Mouse (Mus musculus): ENCODE data around the gene F3. TPM values are rescaled to one million over a fixed set of nuclear protein-coding genes. Genes with fewer than 3 reads are reported as not detected.
A peak's percentile ranks its signal among the peaks of the same experiment; 100 is the strongest.
"Not testable (repeated sequence)": the region's sequence is repeated elsewhere in the genome, so short reads cannot be mapped to it uniquely, and the experiment has no call there.

Gene F3
- polyA plus RNA-seq, 1 experiment from 2014 or later = 7.3 TPM

DNA sequence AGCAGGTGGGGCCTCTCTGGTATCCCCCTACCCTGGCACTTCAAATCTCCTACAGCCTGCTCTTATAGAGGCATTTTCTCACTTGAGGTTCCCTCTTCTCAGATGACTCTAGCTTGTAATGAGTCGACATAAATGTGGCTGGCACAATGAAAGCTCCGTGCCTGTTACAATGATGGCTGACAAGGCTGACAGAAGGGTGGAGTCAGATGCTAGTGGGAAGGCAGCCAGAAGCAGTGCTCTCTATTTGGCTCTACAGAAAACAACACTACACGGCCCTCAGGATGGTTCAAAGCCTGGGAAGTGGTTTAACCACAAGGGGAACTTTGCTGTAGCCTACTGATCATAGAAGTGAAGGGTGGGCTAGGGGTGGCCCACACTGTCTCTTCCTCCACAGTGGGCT is 31.8 kb downstream of the F3 start:
- 22% methylated on average over 3 of the region's 3 CpGs for WGBS
- H3K36me3 ChIP-seq (replicated peaks) = peaks cover 6% of the 10 kb centered on the region
- peak overlapping the region; percentile 65 for H3K27ac ChIP-seq
- H3K9me3 ChIP-seq = no peaks in the 10 kb centered on the region
- no peaks in the 10 kb centered on the region for H3K27me3 ChIP-seq
- peaks cover 10% of the 10 kb centered on the region for H3K4me1 ChIP-seq
- no peak overlapping the region for H3K4me3 ChIP-seq (replicated peaks)
- no peak overlapping the region for H3K9ac ChIP-seq
- peak; percentile 39; the same call in 1 of the 2 replicates for ATAC-seq (ENCODE audit: low FRiP score)
- no peak overlapping the region for H3K4me2 ChIP-seq

DNA sequence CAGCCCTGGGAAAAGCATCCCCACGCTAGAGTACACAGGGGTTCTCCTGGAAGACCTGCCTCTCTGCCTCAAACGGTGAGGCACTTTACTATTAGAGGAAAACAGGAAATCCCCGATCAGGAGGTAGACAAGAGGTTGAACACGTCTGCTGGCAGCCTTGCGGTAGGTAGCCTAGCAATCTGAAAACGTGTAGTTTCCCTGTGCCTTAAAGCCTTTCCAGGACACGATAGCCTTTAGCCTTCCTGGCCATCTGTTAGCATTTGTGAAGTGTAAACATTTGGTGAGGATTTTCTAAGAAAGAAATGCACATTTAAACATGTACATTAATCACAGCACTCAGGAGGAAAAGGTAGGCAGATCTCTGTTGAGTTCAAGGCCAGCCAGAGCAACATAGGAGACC is 35.0 kb downstream of the F3 start:
- no peak for ATAC-seq (ENCODE audit: low FRiP score)
- Histone ChIP-seq H3K36me3 (replicated peaks) (peaks cover 6% of the 10 kb centered on the region), H3K9ac (no peak overlapping the region), H3K4me1 (peaks cover 10% of the 10 kb centered on the region), H3K9me3 (no peaks in the 10 kb centered on the region), H3K27me3 (no peaks in the 10 kb centered on the region), H3K4me3 (replicated peaks) (no peak overlapping the region), H3K27ac (no peak overlapping the region), H3K4me2 (no peak overlapping the region)
- WGBS = 82% methylated on average over 7 of the region's 7 CpGs

DNA sequence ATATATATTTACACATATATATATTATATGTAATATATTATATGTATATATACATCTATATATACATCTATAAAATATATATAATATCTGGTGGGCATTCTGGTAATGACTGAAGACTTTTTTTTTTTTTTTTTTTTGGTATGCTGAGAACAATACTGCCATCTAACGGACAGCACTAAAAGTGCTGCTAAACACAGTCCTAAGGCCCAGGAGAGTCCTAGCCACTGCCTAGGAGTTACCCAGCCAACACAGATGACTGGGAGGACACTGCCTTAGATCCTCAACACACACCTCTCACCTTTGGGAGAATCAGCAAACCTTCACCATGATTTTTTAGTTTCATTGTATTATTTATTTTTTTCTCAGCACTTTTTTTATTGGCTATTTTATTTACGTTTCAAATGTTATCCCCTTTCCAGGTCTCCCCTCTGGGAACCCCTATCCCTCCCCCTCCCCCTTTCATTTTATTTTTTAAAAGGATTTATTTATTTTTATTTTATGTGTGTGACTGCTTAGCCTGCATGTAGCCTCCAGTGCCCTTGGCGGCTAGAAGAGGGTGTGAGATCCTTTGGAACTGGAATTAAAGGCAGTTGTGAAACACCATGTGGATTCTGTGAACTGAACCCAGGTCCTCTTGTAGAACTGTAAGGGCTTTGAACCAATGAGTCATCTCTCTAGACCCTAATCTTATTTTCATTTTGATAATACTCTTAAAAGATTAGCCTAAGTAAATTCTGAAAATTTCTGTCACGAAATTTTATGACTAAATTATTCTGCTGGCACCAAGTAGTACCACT is 38.9 kb downstream of the F3 start:
- no peaks in the 10 kb centered on the region for H3K27me3 ChIP-seq
- H3K4me2 ChIP-seq = no peak overlapping the region
- no peak overlapping the region for H3K27ac ChIP-seq
- ATAC-seq (ENCODE audit: low FRiP score) = peak; percentile 79; the same call in 1 of the 2 replicates
- peaks cover 34% of the 10 kb centered on the region for H3K36me3 ChIP-seq (replicated peaks)
- no peaks in the 10 kb centered on the region for H3K4me1 ChIP-seq
- 66% methylated on average over 4 of the region's 4 CpGs for WGBS
- no peak overlapping the region for H3K9ac ChIP-seq
- no peak overlapping the region for H3K4me3 ChIP-seq (replicated peaks)
- H3K9me3 ChIP-seq = no peaks in the 10 kb centered on the region

DNA sequence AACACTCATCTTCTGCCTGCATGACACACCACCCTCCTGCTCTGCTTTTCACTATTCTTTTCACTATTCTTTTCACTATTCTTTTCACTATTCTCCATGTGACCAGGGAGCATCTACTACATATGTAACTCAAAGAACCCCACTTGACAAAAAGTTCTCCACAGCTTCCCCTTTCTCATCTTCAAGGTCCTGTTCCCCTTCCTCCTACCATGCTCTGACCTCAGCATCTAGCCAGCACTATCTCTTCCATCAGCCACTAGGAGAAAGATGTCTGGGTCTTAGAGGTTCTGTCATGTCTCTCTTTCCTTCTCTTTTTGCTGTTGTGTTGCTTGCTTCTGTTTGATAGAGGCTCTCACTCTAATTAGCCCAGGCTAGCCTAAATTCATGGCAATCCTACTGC is 42.7 kb downstream of the F3 start:
- Histone ChIP-seq H3K4me2 (no peak overlapping the region), H3K27me3 (no peaks in the 10 kb centered on the region), H3K4me1 (no peaks in the 10 kb centered on the region), H3K4me3 (replicated peaks) (no peak overlapping the region), H3K36me3 (replicated peaks) (peaks cover 48% of the 10 kb centered on the region), H3K27ac (no peak overlapping the region), H3K9me3 (no peaks in the 10 kb centered on the region), H3K9ac (no peak overlapping the region)
- ATAC-seq (ENCODE audit: low FRiP score) = no peak

DNA sequence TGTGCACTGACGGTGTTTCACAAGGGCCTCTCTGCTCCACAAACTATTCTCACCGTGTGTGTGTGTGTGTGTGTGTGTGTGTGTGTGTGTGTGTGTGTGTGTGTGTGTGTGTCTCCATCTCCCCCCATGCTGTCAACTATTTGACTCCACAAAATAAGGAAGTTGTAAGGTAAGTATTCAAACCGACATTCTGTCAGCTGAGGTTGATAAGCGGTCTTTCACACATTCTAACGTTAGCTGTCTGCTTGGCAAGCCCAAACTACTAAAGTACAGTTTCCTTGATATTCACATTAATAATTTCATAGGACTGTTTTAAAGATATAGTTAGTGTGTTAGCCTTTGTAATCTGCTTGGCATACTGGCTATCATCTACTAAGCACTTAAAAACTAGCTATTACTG is 43.5 kb downstream of the F3 start:
- no peak overlapping the region for H3K27ac ChIP-seq
- H3K9ac ChIP-seq = no peak overlapping the region
- peaks cover 54% of the 10 kb centered on the region for H3K36me3 ChIP-seq (replicated peaks)
- H3K4me3 ChIP-seq (replicated peaks) = no peak overlapping the region
- WGBS = 91% methylated on average over 5 of the region's 5 CpGs
- no peaks in the 10 kb centered on the region for H3K4me1 ChIP-seq
- no peak for ATAC-seq (ENCODE audit: low FRiP score)
- H3K27me3 ChIP-seq = no peaks in the 10 kb centered on the region
- H3K9me3 ChIP-seq = no peaks in the 10 kb centered on the region
- H3K4me2 ChIP-seq = no peak overlapping the region

DNA sequence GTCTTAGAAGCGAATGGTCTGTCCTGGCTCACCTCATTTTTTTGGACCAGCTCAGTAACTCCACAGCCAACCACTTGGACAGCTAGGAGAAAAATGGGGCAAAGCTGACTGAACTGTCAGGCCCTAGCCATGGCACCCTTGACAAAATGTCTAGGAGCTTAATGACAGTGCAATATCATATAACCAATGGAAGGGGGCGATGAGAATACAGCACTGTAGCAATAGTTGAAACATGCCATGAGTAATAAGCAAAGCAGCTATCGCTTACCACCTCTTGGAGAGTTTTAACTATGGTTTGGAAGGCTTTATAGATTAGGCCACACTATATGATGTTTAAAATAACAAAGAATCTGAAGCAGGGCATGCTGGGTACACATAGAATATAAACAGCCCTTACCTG is 45.4 kb downstream of the F3 start:
- Histone ChIP-seq H3K9ac (no peak overlapping the region), H3K4me2 (no peak overlapping the region), H3K4me1 (no peaks in the 10 kb centered on the region), H3K4me3 (replicated peaks) (no peak overlapping the region), H3K27ac (no peak overlapping the region), H3K27me3 (no peaks in the 10 kb centered on the region), H3K36me3 (replicated peaks) (peaks cover 53% of the 10 kb centered on the region), H3K9me3 (no peaks in the 10 kb centered on the region)
- no peak for ATAC-seq (ENCODE audit: low FRiP score)
- 92% methylated on average over 3 of the region's 3 CpGs for WGBS

DNA sequence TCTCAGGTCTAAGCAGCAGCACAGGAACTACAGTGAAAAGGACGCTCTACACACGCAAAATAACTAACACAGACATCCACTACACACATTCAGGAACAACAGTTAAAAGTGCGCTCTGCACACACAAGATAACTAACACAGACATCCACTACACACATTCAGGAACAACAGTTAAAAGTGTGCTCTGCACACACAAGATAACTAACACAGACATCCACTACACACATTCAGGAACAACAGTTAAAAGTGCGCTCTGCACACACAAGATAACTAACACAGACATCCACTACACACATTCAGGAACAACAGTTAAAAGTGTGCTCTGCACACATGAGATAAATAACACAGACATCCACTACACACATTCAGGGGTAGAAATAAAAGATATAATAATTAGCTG is 50.0 kb downstream of the F3 start:
- H3K9me3 ChIP-seq; H3K4me1 ChIP-seq; H3K9ac ChIP-seq; H3K4me3 ChIP-seq (replicated peaks); H3K27ac ChIP-seq; ATAC-seq (ENCODE audit: low FRiP score); H3K4me2 ChIP-seq; H3K27me3 ChIP-seq: not testable (repeated sequence)
- 96% methylated on average over 4 of the region's 4 CpGs for WGBS
- H3K36me3 ChIP-seq (replicated peaks) = peaks cover 23% of the 10 kb centered on the region

DNA sequence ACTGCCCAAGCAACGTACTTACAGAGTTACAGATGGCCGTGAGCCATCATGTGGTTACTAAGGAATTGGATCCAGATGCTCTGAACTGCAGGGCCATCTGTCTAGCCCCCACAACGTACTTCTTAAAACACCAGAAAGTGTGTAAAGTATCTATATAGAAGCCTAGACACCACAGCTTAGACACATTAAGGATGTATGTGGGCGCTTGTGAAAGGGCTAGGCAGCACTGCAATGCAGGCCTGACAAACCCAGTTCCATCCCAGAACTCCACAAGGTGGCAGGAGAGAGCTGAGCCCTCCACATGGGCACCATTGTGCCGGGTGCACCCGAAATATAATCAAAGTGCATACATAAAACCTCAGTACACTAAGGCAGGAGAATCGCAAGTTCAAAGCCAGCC is 54.6 kb downstream of the F3 start:
- no peak for ATAC-seq (ENCODE audit: low FRiP score)
- Histone ChIP-seq H3K9ac (no peak overlapping the region), H3K27ac (no peak overlapping the region), H3K9me3 (no peaks in the 10 kb centered on the region), H3K4me3 (replicated peaks) (no peak overlapping the region), H3K27me3 (no peaks in the 10 kb centered on the region), H3K4me1 (no peaks in the 10 kb centered on the region), H3K36me3 (replicated peaks) (peaks cover 3% of the 10 kb centered on the region; the same call in 1 of the 2 replicates), H3K4me2 (no peak overlapping the region)
- 63% methylated on average over 7 of the region's 7 CpGs for WGBS

DNA sequence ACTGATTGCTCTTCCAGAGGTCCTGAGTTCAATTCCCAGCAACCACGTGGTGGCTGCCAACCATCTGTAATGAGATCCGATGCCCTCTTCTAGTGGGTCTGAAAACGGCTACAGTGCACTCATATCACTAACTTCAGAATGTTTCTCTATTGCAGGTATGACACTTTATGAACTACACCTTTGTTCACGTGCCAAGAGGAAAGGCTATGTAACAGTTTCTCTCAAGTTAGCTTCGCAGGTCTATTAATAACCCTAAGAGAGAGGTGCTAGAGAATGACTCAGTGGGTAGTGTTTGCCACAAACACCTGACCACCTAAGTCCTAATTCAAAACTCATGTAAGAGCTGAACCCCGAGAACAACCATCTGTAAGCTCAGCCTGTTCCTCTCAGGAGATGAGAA is 59.7 kb downstream of the F3 start:
- Histone ChIP-seq H3K27me3 (no peaks in the 10 kb centered on the region), H3K9ac (no peak overlapping the region), H3K9me3 (no peaks in the 10 kb centered on the region), H3K27ac (no peak overlapping the region), H3K4me2 (no peak overlapping the region), H3K4me3 (replicated peaks) (no peak overlapping the region), H3K36me3 (replicated peaks) (no peaks in the 10 kb centered on the region), H3K4me1 (no peaks in the 10 kb centered on the region)
- 91% methylated on average over 6 of the region's 6 CpGs for WGBS
- ATAC-seq (ENCODE audit: low FRiP score) = no peak

Other genes starting within 250 kb of the F3 start
- 0.53 and 0.97 TPM in 2 replicates for gene Slc44a3, start 191.1 kb upstream of the F3 start, polyA plus RNA-seq (2016; fragmentation: Nextera tagmentation; extraction: Ambion mirVana)
- not detected in 2 replicates for gene 4930432M17Rik, start 52.8 kb upstream of the F3 start, polyA plus RNA-seq (2016; fragmentation: Nextera tagmentation; extraction: Ambion mirVana)
- gene Abcd3, start 91.8 kb downstream of the F3 start, polyA plus RNA-seq (2016; fragmentation: Nextera tagmentation; extraction: Ambion mirVana) = 65.4 and 69.9 TPM in 2 replicates
- gene Arhgap29, start 229.0 kb downstream of the F3 start, polyA plus RNA-seq (2016; fragmentation: Nextera tagmentation; extraction: Ambion mirVana) = 21.1 and 25.1 TPM in 2 replicates